Mouse (Mus musculus) brain, embryonic 14.5 days (tissue): ENCODE data around the gene Gps1.
"Not testable (repeated sequence)": the region's sequence is repeated elsewhere in the genome, so short reads cannot be mapped to it uniquely, and the experiment has no call there.

ENCODE experiments used
- CTCF ChIP-seq: fragments of 200-500 bp; IDR thresholded peaks from 2 replicates; pipeline ENCODE4 v1.5.1; 2012; ENCODE audit warnings: inconsistent platforms, mild to moderate bottlenecking, moderate library complexity, borderline replicate concordance; ENCODE audit not compliant: insufficient read depth, insufficient read length; ENCODE audit errors: extremely low read depth
- POLR2A ChIP-seq: fragments of 200-500 bp; IDR thresholded peaks from 2 replicates; pipeline ENCODE4 v1.6.1; 2012; ENCODE audit warnings: mild to moderate bottlenecking, inconsistent platforms, borderline replicate concordance; ENCODE audit not compliant: poor library complexity, insufficient read depth, insufficient read length, severe bottlenecking; ENCODE audit errors: extremely low read depth

GRCm38 (mm10) chr11:120762672-120763041, 21.4 kb upstream of the Gps1 start, which contains the start of gene Hmga1b:
- not testable (repeated sequence) for TF ChIP-seq CTCF, POLR2A
